Mouse (Mus musculus): ENCODE data around the gene Fam221a.

- TF ChIP-seq CTCF (IDR thresholded peaks at IDR 0.05; ENCODE audit: borderline replicate concordance, insufficient read depth, low read depth, low read length) (no peak), POLR2A (IDR thresholded peaks at IDR 0.05; ENCODE audit: borderline replicate concordance, insufficient read depth, low read length) (no peak)
These were observed 27.8 kb downstream of the Fam221a start, which contains the start of gene Stk31 for GRCm38 (mm10) chr6:49395316-49395715.

Data from cerebellum, adult 2 months (tissue).